Mouse (Mus musculus) Patski (cell line): ENCODE measurements around the gene Gtsf1l. TPM values are rescaled to one million over a fixed set of nuclear protein-coding genes. Genes with fewer than 3 reads are reported as not detected.

ENCODE experiments used
- ATAC-seq: fragments of 100-300 bp; one replicate; pipeline ENCODE4 v1.8.0; 2021
- CTCF ChIA-PET: fragments of 350-600 bp; sonication (Branson Sonifier 250); formaldehyde crosslinking; loops from one replicate; lab custom pipeline; 2022; ENCODE audit warnings: inconsistent platforms; lab: Charles Lee
- POLR2A ChIA-PET: fragments of 350-600 bp; sonication (Branson Sonifier 250); formaldehyde crosslinking; loops from one replicate; lab custom pipeline; 2022; ENCODE audit warnings: antibody characterized with exemption, inconsistent platforms; lab: Charles Lee
- DNase-seq: peaks from one replicate; pipeline ENCODE4 v3.0.0-alpha.2; 2011; ENCODE audit warnings: low read depth, low spot score
- H3K27me3 ChIP-seq: fragments of 371-371 bp; one replicate; pipeline ENCODE4 v1.5.1; 2021
- CTCF ChIP-seq: fragments of 100-300 bp; IDR thresholded peaks from one replicate; pipeline ENCODE4 v1.5.1; 2021
- in situ Hi-C: fragments of 300-500 bp; cut with MboI; formaldehyde crosslinking; loops from 3 replicates; pipeline ENCODE4 v1.11.1; 2018; ENCODE audit warnings: low pct_unique_long_range_greater_than_20kb, mixed read lengths
- polyA plus RNA-seq: library from polyadenylated mRNA; unstranded; gene quantifications from one replicate; pipeline ENCODE4 v1.2.3, GENCODE M21; 2021

Gene Gtsf1l
- polyA plus RNA-seq, 1 experiment from 2014 or later, result not detected

- in situ Hi-C loops, result no loop called here
- H3K27me3 ChIP-seq, result no peaks in the 10 kb centered on the region
- DNase-seq (peak; percentile 68), ATAC-seq (peak; percentile 98)
- ChIA-PET CTCF (interaction anchor here (1.0 kb wide), 1 partner anchor 12 kb away, joined by 4 read pairs; no protein-coding TSS in a partner anchor), POLR2A (no interaction called here)
- no peak for TF ChIP-seq CTCF
These were observed 33.3 kb downstream of the Gtsf1l start, which contains the start of gene Mybl2 for GRCm38 (mm10) chr2:163054335-163054840. Gene Mybl2 (plus strand): TSS chr2:163054687.

GRCm38 (mm10) chr2:163052826-163053225, 34.8 kb downstream of the Gtsf1l start:
- ChIA-PET CTCF (no interaction called here), POLR2A (no interaction called here)
- ATAC-seq, result no peak
- no peak for DNase-seq
- in situ Hi-C loops, result no loop called here
- H3K27me3 ChIP-seq, result no peaks in the 10 kb centered on the region
- no peak for TF ChIP-seq CTCF

- in situ Hi-C loops, result no loop called here
These were observed 35.6 kb downstream of the Gtsf1l start for GRCm38 (mm10) chr2:163052101-163052500.

GRCm38 (mm10) chr2:163051691-163052090, 36.0 kb downstream of the Gtsf1l start:
- in situ Hi-C loops, result no loop called here
- TF ChIP-seq CTCF, result no peak
- DNase-seq, result no peak
- no peak for ATAC-seq
- no peaks in the 10 kb centered on the region for H3K27me3 ChIP-seq
- ChIA-PET CTCF (no interaction called here), POLR2A (no interaction called here)

More at GRCm38 (mm10) chr2:163052101-163052500, 35.6 kb downstream of the Gtsf1l start:
- H3K27me3 ChIP-seq, result no peaks in the 10 kb centered on the region
- ATAC-seq (no peak), DNase-seq (no peak)
- TF ChIP-seq CTCF, result no peak
- POLR2A ChIA-PET, result no interaction called here
- CTCF ChIA-PET, result no interaction called here

- H3K27me3 ChIP-seq, result no peaks in the 10 kb centered on the region
- DNase-seq, result no peak
- ATAC-seq, result no peak
- POLR2A ChIA-PET, result interaction anchor here (0.6 kb wide), 1 partner anchor 88 kb away, joined by 4 read pairs; no protein-coding TSS in a partner anchor
- CTCF ChIA-PET, result interaction anchor here (0.7 kb wide), 1 partner anchor 52 kb away, joined by 4 read pairs; no protein-coding TSS in a partner anchor
- in situ Hi-C loops, result no loop called here
- no peak for TF ChIP-seq CTCF
These were observed 38.5 kb downstream of the Gtsf1l start for GRCm38 (mm10) chr2:163049116-163049515.

- peak; percentile 73 for TF ChIP-seq CTCF
These were observed 39.5 kb downstream of the Gtsf1l start for GRCm38 (mm10) chr2:163048125-163048524.

GRCm38 (mm10) chr2:163039940-163040339, 47.7 kb downstream of the Gtsf1l start:
- in situ Hi-C loops, result no loop called here
- TF ChIP-seq CTCF, result no peak
- ATAC-seq (no peak), DNase-seq (no peak)
- ChIA-PET POLR2A (no interaction called here), CTCF (no interaction called here)
- no peaks in the 10 kb centered on the region for H3K27me3 ChIP-seq

More at GRCm38 (mm10) chr2:163048125-163048524, 39.5 kb downstream of the Gtsf1l start:
- ChIA-PET POLR2A (no interaction called here), CTCF (interaction anchor here (0.8 to 1.5 kb wide), 6 partner anchors 12 to 109 kb away, joined by 3 to 7 read pairs (median 3); no protein-coding TSS in a partner anchor)
- DNase-seq (no peak), ATAC-seq (peak; percentile 73)
- H3K27me3 ChIP-seq, result no peaks in the 10 kb centered on the region
- in situ Hi-C loops, result no loop called here

Other genes with a start within 250 kb of the Gtsf1l start
- gene Srsf6, start 156.3 kb downstream of the Gtsf1l start, polyA plus RNA-seq, result 200 TPM
- 0.09 TPM for gene L3mbtl1, start 144.4 kb downstream of the Gtsf1l start, polyA plus RNA-seq
- 4.9 TPM for gene Sgk2, start 100.5 kb downstream of the Gtsf1l start, polyA plus RNA-seq
- 62.9 TPM for gene Ift52, start 70.5 kb downstream of the Gtsf1l start, polyA plus RNA-seq
- 11.1 TPM for gene Mybl2, start 33.2 kb downstream of the Gtsf1l start, polyA plus RNA-seq
- not detected for gene Tox2, start 115.3 kb upstream of the Gtsf1l start, polyA plus RNA-seq